Mouse (Mus musculus): ENCODE data around the gene Sfxn2. TPM values are rescaled to one million over a fixed set of nuclear protein-coding genes. Genes with fewer than 3 reads are reported as not detected.
A peak's percentile ranks its signal among the peaks of the same experiment; 100 is the strongest.

Sfxn2 gene
- 1 to 10 TPM; 4.9 to 8.5 TPM for total RNA-seq (2021)

GRCm38 (mm10) chr19:46572951-46573937 lies at the start of gene Sfxn2, which contains the start of gene Arl3:
TSS of gene Sfxn2 (plus strand) at chr19:46573365.
TSS of gene Arl3 (minus strand) at chr19:46573198.
- DNase-seq: peak; percentile 91 to 93

DNA sequence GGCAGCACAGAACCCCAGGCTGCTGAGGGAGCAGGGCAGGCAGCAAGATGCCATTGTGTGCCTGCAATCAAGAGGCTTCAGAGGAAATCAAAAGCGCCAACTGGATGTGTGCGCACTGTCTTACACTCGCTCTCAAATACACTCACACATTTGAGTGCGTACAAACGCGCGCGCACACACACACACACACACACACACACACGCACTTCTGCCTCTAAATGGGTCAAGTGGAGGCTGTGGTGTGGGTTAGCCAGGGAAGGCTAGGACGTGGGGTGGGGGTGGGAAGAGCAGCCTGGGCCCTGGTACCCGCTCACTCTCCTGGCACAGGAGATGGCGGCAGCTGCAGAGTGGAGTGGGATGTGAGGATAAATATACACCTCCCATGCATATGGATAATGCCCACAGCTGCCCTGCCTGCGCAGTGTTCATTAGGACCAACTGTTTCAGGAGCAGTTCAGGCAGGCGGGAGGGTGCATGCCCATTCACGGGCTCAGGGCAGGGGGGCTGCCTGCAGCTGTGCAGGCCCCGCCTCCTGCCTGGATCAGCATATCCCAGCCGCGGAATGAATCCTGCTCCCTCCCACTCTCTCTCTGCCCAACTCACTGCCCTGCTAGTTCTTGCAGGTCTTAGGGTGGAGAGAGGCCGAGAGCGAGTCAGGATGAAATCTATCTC lies 49.5 kb upstream of the Sfxn2 start:
- peak; percentile 66 to 79 for DNase-seq

GRCm38 (mm10) chr19:46524152-46524544 lies 49.0 kb upstream of the Sfxn2 start:
- no peak for DNase-seq

GRCm38 (mm10) chr19:46524601-46525321 lies 48.4 kb upstream of the Sfxn2 start:
- no peak for DNase-seq

DNA sequence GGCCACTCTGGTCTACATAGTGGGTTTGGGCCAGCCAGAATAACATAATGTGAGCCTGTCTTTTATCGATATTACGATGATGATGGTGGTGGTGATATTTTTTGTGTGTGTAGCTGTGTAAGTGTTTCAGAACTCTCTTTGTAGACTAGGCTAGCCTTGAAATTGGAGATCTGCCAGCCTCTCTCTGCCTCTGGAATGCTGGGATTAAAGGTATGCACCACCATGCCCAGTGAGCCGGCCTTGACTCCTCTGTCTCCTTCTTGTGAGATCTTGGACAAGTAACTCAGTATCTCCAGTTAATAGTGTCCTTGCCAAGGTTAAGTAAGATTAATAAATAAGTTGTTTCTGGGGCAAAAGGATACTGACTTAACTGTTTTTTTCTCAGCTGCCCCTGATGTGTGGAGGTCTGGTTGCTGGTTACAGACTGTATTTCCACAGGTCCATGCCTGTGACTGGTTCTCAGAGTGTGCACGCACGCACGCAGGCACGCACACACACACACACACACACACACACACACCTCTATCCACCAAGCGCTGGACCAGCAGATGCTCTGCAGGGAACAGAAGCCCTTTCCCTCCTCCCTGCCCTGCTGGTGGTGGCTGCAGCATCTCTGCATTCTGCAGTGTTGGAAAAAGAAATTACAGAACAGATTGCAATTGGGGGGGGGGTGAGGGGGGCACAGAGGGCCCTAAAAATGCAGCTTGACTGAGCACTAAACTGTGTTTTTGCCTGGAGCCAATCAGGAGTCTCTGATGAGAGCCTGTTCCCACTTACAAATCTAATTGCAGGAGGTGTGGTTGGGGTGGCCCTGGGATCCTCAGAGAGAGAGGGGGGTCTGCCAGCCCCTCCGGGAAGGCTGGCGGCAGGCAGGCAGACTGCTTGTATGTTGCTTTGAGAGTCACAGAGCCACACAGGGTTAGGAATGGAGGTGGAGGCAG lies 47.2 kb upstream of the Sfxn2 start:
- DNase-seq: no peak

- DNase-seq: no peak
These were observed 45.3 kb upstream of the Sfxn2 start for GRCm38 (mm10) chr19:46527632-46528528.

DNA sequence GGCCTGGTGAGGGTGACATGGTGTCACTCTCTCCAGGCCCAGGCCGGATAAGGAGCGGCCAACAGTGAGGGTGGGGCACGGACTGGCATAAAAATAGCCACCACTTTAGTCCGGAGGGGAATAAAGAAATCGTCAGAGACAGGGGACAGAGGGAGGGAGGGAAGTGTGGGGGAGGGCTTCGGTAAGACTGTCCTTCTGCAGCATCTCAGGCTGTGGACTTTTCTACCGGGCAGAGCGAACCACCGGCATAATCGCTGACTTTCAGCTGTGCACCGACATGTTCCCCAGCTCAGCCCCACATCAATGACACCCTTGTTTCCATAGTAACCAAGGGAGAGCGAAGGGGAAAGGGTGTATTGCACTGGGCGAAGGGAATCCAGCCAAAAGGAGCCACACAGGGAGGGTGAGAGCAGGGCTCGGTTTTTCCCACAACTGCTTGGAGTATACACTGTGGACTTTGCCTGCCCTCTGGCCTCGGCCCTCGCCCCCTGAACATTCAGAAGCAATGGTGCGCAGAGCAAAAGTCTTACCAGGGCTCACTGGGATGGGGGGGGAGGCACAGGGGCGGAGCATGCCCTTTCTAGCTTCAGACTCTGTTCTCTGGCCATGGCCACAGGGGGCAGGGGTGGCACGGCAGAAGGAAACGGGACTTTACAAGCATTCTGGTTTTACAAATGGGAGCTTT lies 44.5 kb upstream of the Sfxn2 start:
- peak in 1 of 2 experiments; percentile 61 for DNase-seq

GRCm38 (mm10) chr19:46529601-46530448 lies 43.3 kb upstream of the Sfxn2 start:
- no peak for DNase-seq

- DNase-seq: no peak
These were observed 42.6 kb upstream of the Sfxn2 start for GRCm38 (mm10) chr19:46530449-46530990.

DNA sequence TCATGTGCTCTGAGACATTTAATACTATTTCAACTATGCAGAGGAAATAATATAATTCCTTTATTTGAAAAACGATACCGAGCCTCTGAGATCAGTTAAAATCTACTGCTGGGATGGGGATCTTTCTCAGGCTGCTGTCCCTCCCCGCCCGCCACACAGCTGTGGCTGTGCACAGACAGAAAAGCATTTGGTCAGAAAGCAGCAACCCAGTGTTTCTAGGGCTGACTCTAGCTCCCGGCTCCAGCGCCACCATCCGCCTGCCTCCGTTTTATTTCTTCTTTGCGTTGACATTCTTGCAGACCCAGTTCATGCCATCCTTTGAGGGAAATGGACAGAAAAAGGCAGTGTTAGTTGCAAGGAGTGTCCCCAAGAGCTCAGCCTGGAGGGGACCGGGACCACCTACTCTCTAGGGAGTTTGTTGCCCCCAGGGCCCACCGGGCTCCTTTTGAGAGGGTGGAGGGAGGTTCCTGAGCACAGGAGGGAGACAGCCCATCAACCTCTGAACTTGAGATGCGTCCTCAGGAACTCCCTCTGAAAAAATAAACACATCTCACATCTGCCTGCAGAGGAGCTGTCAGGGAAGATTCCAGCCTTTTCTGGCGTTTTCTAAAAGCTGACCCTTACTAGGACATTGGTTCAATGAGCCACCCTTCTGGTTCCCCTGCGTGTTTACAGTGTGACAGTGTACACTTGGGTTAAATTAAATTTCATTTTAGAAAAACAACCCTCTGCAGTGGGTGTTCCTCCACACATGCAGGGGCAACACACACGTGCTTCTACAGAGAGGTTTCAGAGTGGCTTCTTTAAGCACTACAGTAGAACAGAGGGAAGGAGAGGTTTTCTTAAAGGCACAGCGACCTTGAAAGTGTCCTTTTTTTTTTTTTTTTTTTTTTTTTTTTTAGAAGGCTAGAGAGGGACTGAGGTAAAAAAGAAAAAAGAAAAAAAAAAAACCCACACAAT lies 41.8 kb upstream of the Sfxn2 start:
- peak in 1 of 2 experiments; percentile 60 for DNase-seq

- DNase-seq: no peak
These were observed 41.0 kb upstream of the Sfxn2 start for GRCm38 (mm10) chr19:46532031-46532688.

GRCm38 (mm10) chr19:46533066-46533465 lies 40.1 kb upstream of the Sfxn2 start:
- no peak for DNase-seq

DNA sequence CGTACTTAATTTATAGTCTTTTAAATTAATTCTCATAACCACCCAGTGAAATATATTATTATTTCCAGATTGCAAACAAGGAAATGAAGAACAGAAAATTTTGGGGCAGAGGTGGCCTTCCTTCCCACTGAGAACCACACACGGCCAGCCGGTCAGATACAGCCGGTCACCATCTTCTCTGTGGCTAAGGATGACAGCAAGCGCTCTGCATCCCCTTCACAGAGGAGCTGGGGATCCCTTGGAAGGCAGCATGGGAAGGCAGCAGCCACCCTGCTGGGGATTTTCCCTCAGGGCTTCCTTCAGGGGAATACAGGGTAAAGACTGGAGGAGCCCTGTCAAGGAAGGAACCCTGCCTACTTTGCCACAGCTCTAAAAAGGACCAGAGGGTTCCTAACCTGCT lies 39.6 kb upstream of the Sfxn2 start:
- DNase-seq: no peak

GRCm38 (mm10) chr19:46534542-46535098 lies 38.5 kb upstream of the Sfxn2 start:
- DNase-seq: no peak

- DNase-seq: no peak
These were observed 35.8 kb upstream of the Sfxn2 start for GRCm38 (mm10) chr19:46537357-46537756.

- DNase-seq: no peak
These were observed 35.0 kb upstream of the Sfxn2 start for GRCm38 (mm10) chr19:46538213-46538612.
